29 mouse cellular contexts compared by ENCODE assay signal in genomic region chr8:3276009-3276408, GRCm38 (mm10). TPM values are rescaled to one million over a fixed set of nuclear protein-coding genes. Genes with fewer than 3 reads are reported as not detected.
A peak's percentile ranks its signal among the peaks of the same experiment; 100 is the strongest.
DNase-seq lines count a peak whose midpoint lies in the region; ATAC-seq and TF ChIP-seq lines count a peak whose summit lies in the region.
"Had no signal": no experiment of that assay in that cellular context is flagged by ENCODE, and none has a peak within 500 bp of the region (broad histone marks: within the 10 kb centered on the region; RNA-seq: fewer than 3 reads in every experiment).

No protein-coding gene starts in this region.

- H3K4me3 ChIP-seq in heart, adult 2 months, result no peak overlapping the region
- no peak overlapping the region for H3K4me3 ChIP-seq in kidney, adult 2 months (ENCODE audit: insufficient read depth, low read depth, low read length)
- H3K4me3 ChIP-seq in kidney, embryonic 14.5 days (ENCODE audit: low read length), result no peak overlapping the region
- no peak overlapping the region for H3K4me3 ChIP-seq in midbrain, embryonic 11.5 days (ENCODE audit: low read depth, low read length)
- no peak overlapping the region for H3K4me3 ChIP-seq in midbrain, embryonic 10.5 days
- H3K4me3 ChIP-seq: embryonic facial prominence, embryonic 10.5 days; embryonic facial prominence, embryonic 15.5 days; forebrain, embryonic 12.5 days; heart, embryonic 15.5 days; layer of hippocampus, adult 2 months; left cerebral cortex, adult 2 months; limb, embryonic 12.5 days; liver, embryonic 13.5 days; midbrain, embryonic 15.5 days; neural tube, embryonic 15.5 days; stomach, embryonic 15.5 days had no signal

- H3K27me3 ChIP-seq in heart, adult 2 months (ENCODE audit: control insufficient read depth, insufficient read depth, low read length), result no peaks in the 10 kb centered on the region
- H3K27me3 ChIP-seq in kidney, adult 2 months (replicated peaks; ENCODE audit: control insufficient read depth, insufficient read depth, low read length), result no peaks in the 10 kb centered on the region
- no peaks in the 10 kb centered on the region for H3K27me3 ChIP-seq in kidney, embryonic 14.5 days (ENCODE audit: control insufficient read depth, insufficient read depth, low read length)
- H3K27me3 ChIP-seq in midbrain, embryonic 11.5 days (ENCODE audit: control insufficient read depth, insufficient read depth, low read length), result no peaks in the 10 kb centered on the region; the same call in 1 of the 2 replicates
- no peaks in the 10 kb centered on the region for H3K27me3 ChIP-seq in midbrain, embryonic 10.5 days (ENCODE audit: low read depth, poor library complexity, severe bottlenecking)
- H3K27me3 ChIP-seq: embryonic facial prominence, embryonic 15.5 days; heart, embryonic 15.5 days; limb, embryonic 12.5 days; liver, embryonic 13.5 days; midbrain, embryonic 15.5 days; neural tube, embryonic 15.5 days; stomach, embryonic 15.5 days had no signal

- DNase-seq in heart, adult 2 months, result no peak
- DNase-seq in heart, postnatal 10 days, result no peak
- peak; percentile 85 for DNase-seq in kidney, adult 2 months
- DNase-seq in midbrain, embryonic 11.5 days (ENCODE audit: low spot score, missing footprints), result peak; percentile 60
- DNase-seq in midbrain, embryonic 10.5 days (ENCODE audit: low spot score), result no peak
- no peak for DNase-seq in urinary bladder, postnatal 25 days (ENCODE audit: low spot score)
- DNase-seq: cerebellum, adult 8-10 months; cerebellum, postnatal 25 days; gastrocnemius, postnatal 25 days; heart, adult 18-20 months; liver, embryonic 13.5 days; lung, adult 2 months; lung, postnatal 10 days; retina, postnatal 1 day; right cerebral cortex, postnatal 25 days had no signal

- peak overlapping the region; percentile 28 for H3K27ac ChIP-seq in heart, adult 2 months
- H3K27ac ChIP-seq in kidney, adult 2 months (ENCODE audit: insufficient read depth, low read depth, low read length), result no peak overlapping the region
- H3K27ac ChIP-seq in kidney, embryonic 14.5 days (ENCODE audit: low read depth, low read length), result no peak overlapping the region
- no peak overlapping the region for H3K27ac ChIP-seq in midbrain, embryonic 11.5 days (ENCODE audit: low read depth, low read length)
- no peak overlapping the region for H3K27ac ChIP-seq in midbrain, embryonic 10.5 days (replicated peaks)
- H3K27ac ChIP-seq: embryonic facial prominence, embryonic 10.5 days; embryonic facial prominence, embryonic 15.5 days; forebrain, embryonic 12.5 days; heart, embryonic 15.5 days; hindbrain, embryonic 14.5 days; layer of hippocampus, adult 2 months; left cerebral cortex, adult 2 months; limb, embryonic 12.5 days; liver, embryonic 13.5 days; macrophage; midbrain, embryonic 15.5 days; neural tube, embryonic 15.5 days; stomach, embryonic 15.5 days had no signal

- 74% methylated on average over 8 of the region's 8 CpGs for WGBS in heart, adult 2 months
- 60% methylated on average over 8 of the region's 8 CpGs for WGBS in kidney, adult 2 months
- 96% methylated on average over 8 of the region's 8 CpGs for WGBS in kidney, embryonic 14.5 days
- 96% methylated on average over 8 of the region's 8 CpGs for WGBS in midbrain, embryonic 11.5 days
- 97% methylated on average over 8 of the region's 8 CpGs for WGBS in midbrain, embryonic 10.5 days

- H3K4me2 ChIP-seq in kidney, embryonic 14.5 days (replicated peaks; ENCODE audit: low read depth, low read length), result no peak overlapping the region
- H3K4me2 ChIP-seq in midbrain, embryonic 11.5 days, result no peak overlapping the region
- H3K4me2 ChIP-seq: embryonic facial prominence, embryonic 15.5 days; forebrain, embryonic 12.5 days; heart, embryonic 15.5 days; hindbrain, embryonic 14.5 days; limb, embryonic 12.5 days; liver, embryonic 13.5 days; midbrain, embryonic 15.5 days; stomach, embryonic 15.5 days had no signal

- H3K9me3 ChIP-seq in kidney, embryonic 14.5 days (ENCODE audit: control insufficient read depth, low read length), result no peaks in the 10 kb centered on the region
- H3K9me3 ChIP-seq in midbrain, embryonic 11.5 days (ENCODE audit: control insufficient read depth, low read length), result no peaks in the 10 kb centered on the region
- no peaks in the 10 kb centered on the region; the same call in 1 of the 2 replicates for H3K9me3 ChIP-seq in midbrain, embryonic 10.5 days (replicated peaks)
- H3K9me3 ChIP-seq: embryonic facial prominence, embryonic 10.5 days; embryonic facial prominence, embryonic 15.5 days; forebrain, embryonic 12.5 days; heart, embryonic 15.5 days; limb, embryonic 12.5 days; liver, embryonic 13.5 days; midbrain, embryonic 15.5 days; neural tube, embryonic 15.5 days; stomach, embryonic 15.5 days had no signal

- no peak for TF ChIP-seq CTCF in heart, adult 2 months (IDR thresholded peaks at IDR 0.05)
- no peak for TF ChIP-seq CTCF in kidney, adult 2 months (conservative IDR thresholded peaks at IDR 0.05; ENCODE audit: insufficient read depth, insufficient read length, low read depth, low read length)

- H3K36me3 ChIP-seq in heart, adult 2 months (ENCODE audit: control insufficient read depth, insufficient read depth, low read length), result peaks cover 10% of the 10 kb centered on the region
- no peaks in the 10 kb centered on the region for H3K36me3 ChIP-seq in kidney, adult 2 months (ENCODE audit: control insufficient read depth, insufficient read depth, low read length)
- no peaks in the 10 kb centered on the region for H3K36me3 ChIP-seq in kidney, embryonic 14.5 days (ENCODE audit: control insufficient read depth, insufficient read depth, low read length)
- no peaks in the 10 kb centered on the region for H3K36me3 ChIP-seq in midbrain, embryonic 11.5 days (ENCODE audit: control insufficient read depth, insufficient read depth, low read length)
- 0 out of 2 replicates have a peak, but pooled peaks cover 8% of the 10 kb centered on the region for H3K36me3 ChIP-seq in midbrain, embryonic 10.5 days
- H3K36me3 ChIP-seq: midbrain, embryonic 15.5 days; stomach, embryonic 15.5 days had no signal

- peaks cover 12% of the 10 kb centered on the region for H3K79me2 ChIP-seq in heart, adult 2 months (replicated peaks; ENCODE audit: control insufficient read depth, insufficient read depth, low read length)

- intact Hi-C loops in heart, adult 2 months (cut with DNase I), result loop anchor here (2.0 to 5.0 kb wide), 2 partner anchors 13 to 94 kb away; no protein-coding TSS in a partner anchor
- intact Hi-C loops in heart, postnatal 10 days (cut with DNase I), result no loop called here

- H3K9ac ChIP-seq in heart, adult 2 months (ENCODE audit: low read depth, low read length), result no peak overlapping the region
- H3K9ac ChIP-seq in kidney, embryonic 14.5 days (ENCODE audit: low read depth, low read length), result no peak overlapping the region
- H3K9ac ChIP-seq in midbrain, embryonic 11.5 days (ENCODE audit: low read length), result no peak overlapping the region
- H3K9ac ChIP-seq: embryonic facial prominence, embryonic 15.5 days; forebrain, embryonic 12.5 days; heart, embryonic 15.5 days; hindbrain, embryonic 14.5 days; limb, embryonic 12.5 days; liver, embryonic 13.5 days; midbrain, embryonic 15.5 days; neural tube, embryonic 15.5 days; stomach, embryonic 15.5 days had no signal

- no peak for ATAC-seq in kidney, embryonic 14.5 days (ENCODE audit: low FRiP score, low TSS enrichment)
- ATAC-seq in midbrain, embryonic 11.5 days (ENCODE audit: low FRiP score), result no peak
- ATAC-seq: intestine, postnatal 0 days; midbrain, embryonic 15.5 days had no signal

- peaks cover 5% of the 10 kb centered on the region for H3K4me1 ChIP-seq in heart, adult 2 months (ENCODE audit: control insufficient read depth, insufficient read depth, low read length)
- peaks cover 32% of the 10 kb centered on the region for H3K4me1 ChIP-seq in kidney, adult 2 months (ENCODE audit: control insufficient read depth, insufficient read depth, low read length)
- H3K4me1 ChIP-seq in kidney, embryonic 14.5 days (ENCODE audit: control insufficient read depth, insufficient read depth, low read length), result peaks cover 7% of the 10 kb centered on the region; the same call in 1 of the 2 replicates
- peaks cover 11% of the 10 kb centered on the region for H3K4me1 ChIP-seq in midbrain, embryonic 11.5 days (ENCODE audit: control insufficient read depth, insufficient read depth, low read length)
- peaks cover 29% of the 10 kb centered on the region for H3K4me1 ChIP-seq in midbrain, embryonic 10.5 days

- TF ChIP-seq POLR2A in heart, adult 2 months (IDR thresholded peaks at IDR 0.05; ENCODE audit: insufficient read depth, low read depth, low read length), result no peak
- TF ChIP-seq POLR2A in kidney, adult 2 months (IDR thresholded peaks at IDR 0.05; ENCODE audit: low read depth, low read length), result no peak

- no peak for TF ChIP-seq EP300 in heart, adult 2 months (IDR thresholded peaks at IDR 0.05; ENCODE audit: insufficient read depth, low read depth, low read length)

RNA-seq across cellular contexts. Expression of gene Insr, which starts 3.4 kb away (rescaled TPM):
- total RNA-seq in heart, adult 2 months (2021), result 100 to 1,000 TPM; 112 to 145 TPM
- 24.6 and 42.3 TPM in 2 replicates for polyA plus RNA-seq in heart, adult 2 months (2012; rRNA removed)
- total RNA-seq in heart, postnatal 10 days (2021), result 100 to 1,000 TPM; 129 to 144 TPM
- 26.8 and 33.7 TPM in 2 replicates for polyA plus RNA-seq in kidney, adult 2 months (2012; rRNA removed)
- polyA plus RNA-seq in kidney, embryonic 14.5 days (2014; fragmentation: Nextera tagmentation; extraction: Ambion mirVana), result 33.2 and 40.2 TPM in 2 replicates
- polyA plus RNA-seq in midbrain, embryonic 11.5 days (2014; fragmentation: Nextera tagmentation; extraction: Ambion mirVana), result 31.5 and 31.7 TPM in 2 replicates
- polyA plus RNA-seq in midbrain, embryonic 10.5 days (2016; fragmentation: Nextera tagmentation; extraction: Ambion mirVana), result 21.9 and 26.3 TPM in 2 replicates

Comparison
In these comparisons a context has a peak if more than half of its experiments do, and no peak if none do; other contexts are left out.
1. DNase-seq: peak in kidney, adult 2 months (single experiment) and midbrain, embryonic 11.5 days (single experiment); none in heart, adult 2 months (0 of 2), heart, postnatal 10 days (0 of 2), midbrain, embryonic 10.5 days (single experiment) and urinary bladder, postnatal 25 days (single experiment).